Mouse (Mus musculus): ENCODE measurements around the gene Efhc1.
"Not testable (repeated sequence)": the region's sequence is repeated elsewhere in the genome, so short reads cannot be mapped to it uniquely, and the experiment has no call there.

The Efhc1 gene

GRCm38 (mm10) chr1:20951300-20951763 is at the start of gene Efhc1:
TSS of gene Efhc1 (plus strand) at chr1:20951626.
- peak; percentile 86 for DNase-seq (ENCODE audit: low read depth, low spot score)

- DNase-seq (ENCODE audit: low read depth, low spot score), result no peak
Observed at GRCm38 (mm10) chr1:20905501-20906127, 45.8 kb upstream of the Efhc1 start.

DNA sequence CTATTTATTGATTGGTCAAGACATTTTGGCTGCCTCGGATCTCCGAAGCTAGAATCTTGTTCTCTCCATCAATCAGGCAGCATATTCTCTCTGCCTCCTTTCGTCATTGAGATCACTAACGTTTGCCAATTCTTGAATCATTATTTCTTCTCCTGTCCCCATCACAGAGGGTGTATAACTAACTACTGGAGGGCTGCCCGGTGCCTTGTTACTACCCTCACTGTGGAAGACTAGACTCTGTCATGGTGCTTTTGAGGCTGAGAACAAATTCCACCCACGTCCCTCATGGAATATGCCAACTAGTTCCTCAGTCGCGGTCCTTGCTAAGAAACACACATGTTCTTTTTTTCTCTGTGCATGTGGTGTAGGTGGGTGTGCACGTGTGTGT is 45.3 kb upstream of the Efhc1 start:
- DNase-seq (ENCODE audit: low read depth, low spot score), result no peak

- DNase-seq (ENCODE audit: low read depth, low spot score), result no peak
Observed at GRCm38 (mm10) chr1:20908541-20908940, 42.9 kb upstream of the Efhc1 start.

GRCm38 (mm10) chr1:20912115-20912514 is 39.3 kb upstream of the Efhc1 start:
- peak; percentile 57 for DNase-seq (ENCODE audit: low read depth, low spot score)

DNA sequence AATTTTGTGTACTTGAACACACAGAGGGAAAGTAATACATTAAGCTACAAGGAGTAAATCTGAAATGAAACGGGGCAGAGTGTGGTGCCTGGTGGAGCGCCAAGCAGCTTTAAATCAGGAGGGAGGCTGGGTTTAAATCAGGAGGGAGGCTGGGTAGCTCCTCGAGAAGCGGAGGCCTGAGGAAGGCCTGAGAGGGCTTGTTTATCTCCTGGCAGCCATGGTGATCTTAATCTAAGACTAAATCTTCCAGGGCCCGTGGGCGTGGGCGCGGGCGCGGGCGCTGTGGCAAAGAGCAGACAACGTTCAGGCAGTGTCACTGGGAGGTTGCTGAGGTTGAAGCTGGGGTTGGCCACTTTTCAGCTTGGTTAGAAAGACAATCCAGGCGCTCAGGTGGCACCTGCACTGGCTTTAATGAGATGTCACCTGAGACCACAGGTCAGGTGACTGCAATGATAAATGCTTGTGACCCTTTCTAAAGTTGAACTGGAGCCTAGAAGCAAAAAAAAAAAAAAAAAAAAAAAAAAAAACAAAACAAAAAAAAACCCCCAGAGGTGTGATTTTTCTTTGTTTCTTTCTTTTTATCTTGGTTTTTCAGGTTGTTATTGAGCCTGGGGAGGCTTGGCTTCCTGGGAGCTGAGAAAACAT is 38.8 kb upstream of the Efhc1 start:
- peak; percentile 90 for DNase-seq (ENCODE audit: low read depth, low spot score)

- no peak for DNase-seq (ENCODE audit: low read depth, low spot score)
Observed at GRCm38 (mm10) chr1:20914769-20915168, 36.7 kb upstream of the Efhc1 start.

GRCm38 (mm10) chr1:20915608-20916007 is 35.8 kb upstream of the Efhc1 start:
- DNase-seq (ENCODE audit: low read depth, low spot score), result no peak

DNA sequence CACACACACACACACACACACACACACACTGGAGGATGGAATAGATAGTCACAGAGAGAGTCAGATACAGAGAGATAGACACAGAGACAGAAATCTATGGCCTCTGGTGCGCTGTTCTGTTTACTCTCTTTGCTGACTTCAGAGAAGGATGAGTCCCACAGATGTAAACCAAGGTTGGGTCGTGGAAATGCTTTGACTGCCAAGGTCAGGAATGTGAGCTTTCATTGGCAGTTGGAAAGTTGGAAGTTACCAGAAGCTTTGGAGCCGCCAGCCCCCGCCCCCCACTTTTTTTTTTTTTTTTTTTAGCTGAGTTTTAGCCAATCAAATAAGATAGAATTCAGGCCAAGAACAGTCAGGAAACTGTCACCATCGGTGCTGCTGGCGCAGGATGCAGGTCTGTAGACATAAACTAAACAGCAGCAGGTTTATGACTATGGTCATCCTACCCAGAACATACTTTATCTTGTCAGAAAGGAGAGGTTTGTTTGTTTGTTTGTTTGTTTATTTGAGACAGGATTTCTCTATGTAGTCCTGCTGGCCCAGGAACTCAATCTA is 33.9 kb upstream of the Efhc1 start:
- DNase-seq (ENCODE audit: low read depth, low spot score), result no peak

GRCm38 (mm10) chr1:20919728-20920127 is 31.7 kb upstream of the Efhc1 start:
- no peak for DNase-seq (ENCODE audit: low read depth, low spot score)

GRCm38 (mm10) chr1:20921081-20921528 is 30.3 kb upstream of the Efhc1 start:
- DNase-seq (ENCODE audit: low read depth, low spot score), result no peak

DNA sequence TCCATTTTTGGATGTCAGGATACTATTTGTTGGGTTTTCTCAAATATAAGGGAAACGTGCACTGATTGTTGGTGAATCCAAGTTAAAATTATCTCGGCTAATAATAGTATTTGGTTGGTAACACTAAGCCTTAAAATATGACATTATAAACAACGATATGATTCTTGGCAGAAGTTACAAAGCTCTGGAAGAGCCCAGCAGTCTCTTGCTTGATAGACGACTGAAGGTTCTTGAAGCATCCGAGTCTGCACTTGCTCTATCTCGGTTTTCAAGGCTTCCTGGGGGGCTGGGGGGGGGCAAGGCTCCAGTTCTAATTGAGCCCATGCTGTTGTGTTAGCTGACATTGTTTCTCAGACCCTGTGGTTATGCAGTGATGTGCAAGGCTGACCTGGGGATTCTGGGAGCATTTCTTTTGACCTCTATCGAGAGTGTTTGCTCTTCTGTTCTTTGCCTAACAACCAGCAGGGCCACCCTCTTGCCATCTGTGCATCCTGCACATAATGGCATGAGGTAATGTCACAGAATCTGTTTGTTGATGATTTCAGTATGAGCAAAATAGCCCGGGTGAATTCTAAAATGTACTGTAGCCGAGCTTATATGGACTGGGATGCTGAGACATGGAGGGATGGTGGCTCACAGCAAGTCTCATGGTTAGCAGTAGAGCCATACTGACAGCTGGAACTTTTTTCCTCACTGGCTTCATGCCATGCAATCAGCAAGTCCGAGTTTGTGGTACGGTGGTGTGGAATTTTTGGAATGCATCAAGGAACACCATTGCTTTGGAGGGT is 28.6 kb upstream of the Efhc1 start:
- DNase-seq (ENCODE audit: low read depth, low spot score), result no peak

- DNase-seq (ENCODE audit: low read depth, low spot score), result not testable (repeated sequence)
Observed at GRCm38 (mm10) chr1:20925324-20925723, 26.1 kb upstream of the Efhc1 start.

- DNase-seq (ENCODE audit: low read depth, low spot score), result no peak
Observed at GRCm38 (mm10) chr1:20925926-20926325, 25.5 kb upstream of the Efhc1 start.

GRCm38 (mm10) chr1:20926376-20926775 is 25.1 kb upstream of the Efhc1 start:
- DNase-seq (ENCODE audit: low read depth, low spot score), result no peak

GRCm38 (mm10) chr1:20928487-20928886 is 22.9 kb upstream of the Efhc1 start:
- DNase-seq (ENCODE audit: low read depth, low spot score), result no peak

- peak; percentile 73 for DNase-seq (ENCODE audit: low read depth, low spot score)
Observed at GRCm38 (mm10) chr1:20933457-20933856, 18.0 kb upstream of the Efhc1 start.

GRCm38 (mm10) chr1:20935106-20935505 is 16.3 kb upstream of the Efhc1 start:
- DNase-seq (ENCODE audit: low read depth, low spot score), result no peak

DNA sequence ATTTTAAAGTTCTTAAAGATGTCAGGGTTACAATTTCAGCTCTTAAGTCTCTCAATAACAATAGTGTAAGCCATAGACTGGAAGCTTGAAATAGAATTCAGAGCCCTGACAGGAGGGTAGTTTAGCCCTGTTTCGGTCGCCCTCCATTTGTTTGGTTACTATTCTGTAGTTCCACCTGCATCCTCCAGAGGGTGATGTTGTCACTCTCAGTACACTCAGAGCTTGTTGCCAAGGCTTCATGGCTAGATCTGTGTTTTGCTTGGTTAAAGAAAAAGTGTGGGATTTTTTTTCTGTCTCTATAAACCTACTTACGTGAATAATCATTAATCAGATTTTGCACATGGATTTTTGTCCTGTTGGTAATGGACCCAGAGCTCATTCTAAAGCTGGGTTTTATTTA is 12.4 kb upstream of the Efhc1 start:
- peak; percentile 68 for DNase-seq (ENCODE audit: low read depth, low spot score)

GRCm38 (mm10) chr1:20940151-20940550 is 11.3 kb upstream of the Efhc1 start:
- peak; percentile 19 for DNase-seq (ENCODE audit: low read depth, low spot score)

- no peak for DNase-seq (ENCODE audit: low read depth, low spot score)
Observed at GRCm38 (mm10) chr1:20941322-20941721, 10.1 kb upstream of the Efhc1 start.

GRCm38 (mm10) chr1:20941857-20942256 is 9.6 kb upstream of the Efhc1 start:
- no peak for DNase-seq (ENCODE audit: low read depth, low spot score)

Data from CD4-positive helper T cell, adult 2 months (primary cell).